Mouse (Mus musculus): ENCODE measurements around the gene Zfp57. TPM values are rescaled to one million over a fixed set of nuclear protein-coding genes. Genes with fewer than 3 reads are reported as not detected.
A peak's percentile ranks its signal among the peaks of the same experiment; 100 is the strongest.
"Not testable (repeated sequence)": the region's sequence is repeated elsewhere in the genome, so short reads cannot be mapped to it uniquely, and the experiment has no call there.

Gene Zfp57
- 10 to 100 TPM; 33.4 to 34.3 TPM for total RNA-seq (2021)
- long read RNA-seq, experiment 1, partial matches to known transcripts: 0 of 3 reads
- long read RNA-seq, experiment 1, other reads (novel, unspliced or antisense): 0 of 3 reads
- long read RNA-seq, experiment 2, partial matches to known transcripts: 0 of 5 reads
- long read RNA-seq, experiment 2, other reads (novel, unspliced or antisense): 4 of 5 reads

DNA sequence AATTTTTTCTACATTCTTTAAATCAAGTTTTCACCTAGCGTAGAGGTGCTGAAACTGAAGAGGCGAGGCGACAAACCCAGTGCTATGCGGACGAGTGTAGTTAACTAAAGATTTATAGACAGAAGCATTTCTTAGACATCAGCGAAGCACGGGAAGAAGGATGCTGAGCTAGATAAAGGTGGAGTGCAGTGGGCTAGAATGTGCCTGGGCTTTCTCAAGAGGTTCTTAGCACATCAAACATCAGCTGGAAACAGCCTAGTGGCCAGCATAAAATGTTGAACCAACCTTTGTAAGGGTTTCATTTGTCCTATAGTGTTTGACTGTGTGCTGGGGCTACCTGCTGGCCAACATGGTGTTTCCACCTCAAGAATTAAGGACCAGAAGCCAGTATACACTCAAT is at the start of gene Zfp57:
Zfp57 (plus strand) TSS at position 301 of the 400 bp plus-strand sequence.
- DNase-seq (ENCODE audit: low spot score in 2 of 2): no peak

DNA sequence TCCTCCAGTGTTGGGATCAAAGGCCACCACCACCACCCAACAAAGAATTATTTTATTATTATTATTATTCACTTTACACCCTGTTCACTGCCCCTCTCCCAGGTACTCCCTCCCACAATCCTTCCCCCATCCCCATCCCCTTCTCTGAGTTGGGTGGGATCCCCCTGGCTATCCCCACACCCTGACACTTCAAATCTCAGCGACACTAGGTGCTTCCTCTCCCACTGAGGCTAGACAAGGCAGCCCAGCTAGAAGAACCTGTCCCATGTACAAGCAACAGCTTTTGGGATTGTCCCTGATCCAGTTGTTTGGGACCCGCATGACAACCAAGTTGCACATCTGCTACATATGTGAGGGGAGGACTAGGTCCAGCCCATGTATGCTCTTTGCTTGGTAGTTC is 48.3 kb upstream of the Zfp57 start:
- no peak for DNase-seq (ENCODE audit: low spot score in 2 of 2)

DNA sequence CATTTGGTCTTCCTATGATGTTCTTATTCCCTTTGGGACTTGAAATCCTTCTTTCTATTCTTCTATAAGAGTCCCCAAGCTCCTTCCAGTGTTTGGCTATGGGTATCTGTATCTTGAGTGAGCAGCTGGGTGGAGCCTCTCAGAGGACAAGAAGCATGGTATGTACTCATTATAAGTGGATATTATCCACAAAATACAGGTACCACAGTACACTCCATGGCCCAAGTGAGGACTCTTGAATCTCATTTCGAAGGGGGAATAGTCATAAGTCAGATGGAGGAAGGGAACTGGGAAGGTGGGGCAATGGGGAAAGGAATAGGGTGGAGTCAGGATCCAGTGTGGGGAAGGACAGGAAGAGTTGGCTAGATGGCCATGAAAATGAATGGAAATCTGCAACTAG is 47.9 kb upstream of the Zfp57 start:
- no peak for DNase-seq (ENCODE audit: low spot score in 2 of 2)

DNA sequence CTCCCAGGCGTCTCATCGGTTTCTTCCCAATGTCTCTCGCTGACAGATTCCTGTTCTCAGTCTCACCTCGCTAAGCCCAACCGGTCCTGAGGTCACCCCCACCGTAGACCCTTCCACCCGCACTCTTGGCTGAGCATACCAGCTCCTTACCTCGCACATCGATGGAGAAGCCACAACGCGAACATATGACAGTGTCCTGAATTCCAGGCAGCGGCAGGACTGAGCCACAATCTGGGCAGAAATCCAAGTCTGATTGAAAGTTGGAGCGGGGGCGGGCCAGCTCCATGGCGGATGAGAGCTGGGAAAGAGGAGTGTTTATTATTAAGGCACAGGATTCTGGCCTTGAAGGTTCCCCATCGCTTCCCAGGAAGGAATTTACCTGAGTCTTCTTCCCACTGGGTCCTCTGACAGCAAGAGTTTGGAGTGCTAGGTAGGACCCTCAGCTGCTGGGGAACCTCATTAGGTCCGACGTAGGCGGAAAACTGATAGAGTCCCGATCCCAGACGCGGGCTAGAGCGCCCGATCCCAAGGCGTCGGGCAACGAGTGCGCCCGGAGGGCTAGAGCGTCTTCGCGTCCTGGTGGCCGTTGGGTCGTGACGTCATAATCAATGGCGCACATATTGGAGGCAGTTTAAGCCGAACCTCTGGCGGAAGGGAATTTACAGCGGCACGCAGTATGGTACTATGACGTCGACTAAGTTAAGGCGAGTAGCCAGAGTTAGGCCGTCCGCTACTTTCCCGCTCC is 42.8 kb upstream of the Zfp57 start, which contains the start of the genes Znrd1 and Znrd1as:
Znrd1 (minus strand) TSS at position 561 of the 745 bp plus-strand sequence.
Znrd1as (plus strand) TSS at position 594 of the 745 bp plus-strand sequence.
- DNase-seq (ENCODE audit: low spot score in 2 of 2): peak; percentile 93 to 96

DNA sequence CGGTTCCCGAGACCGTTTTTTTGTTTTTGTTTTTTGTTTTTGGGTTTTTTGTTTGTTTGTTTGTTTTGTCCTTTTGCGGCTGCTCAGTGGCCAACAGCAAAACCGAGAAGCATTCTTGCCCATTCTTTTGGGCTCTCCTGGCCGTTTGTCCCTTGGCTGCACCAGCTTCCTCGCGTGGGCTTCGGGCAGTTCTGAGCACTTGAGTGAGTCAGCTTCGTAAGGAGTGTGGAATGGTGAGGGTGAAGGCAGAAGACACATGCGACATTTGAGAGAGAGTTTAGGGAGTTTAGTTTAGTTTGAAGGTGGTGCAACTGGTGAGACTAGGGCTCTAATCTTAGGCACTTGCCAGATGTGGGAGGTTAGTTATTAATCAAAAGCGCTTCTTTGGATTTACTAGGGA is 42.1 kb upstream of the Zfp57 start:
- no peak for DNase-seq (ENCODE audit: low spot score in 2 of 2)

DNA sequence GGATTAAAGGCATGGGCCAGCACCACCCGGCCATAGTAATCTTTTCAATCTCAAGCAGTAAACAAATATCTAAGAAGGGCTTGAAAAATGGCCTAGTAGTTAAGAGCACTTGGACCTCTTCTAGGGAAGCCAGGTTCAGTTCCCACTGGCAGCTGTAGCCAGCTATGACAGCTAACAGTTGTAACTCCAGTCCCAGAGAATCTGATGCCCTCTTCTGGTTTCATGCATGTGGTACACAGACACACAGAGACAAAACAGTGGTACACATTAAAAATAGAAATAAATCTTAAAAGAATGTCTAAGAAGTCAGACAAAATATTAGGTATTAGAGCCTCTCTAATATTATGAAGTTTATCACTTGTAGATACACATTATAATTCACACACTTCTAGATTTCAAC is 39.8 kb upstream of the Zfp57 start:
- DNase-seq (ENCODE audit: low spot score in 2 of 2): no peak

DNA sequence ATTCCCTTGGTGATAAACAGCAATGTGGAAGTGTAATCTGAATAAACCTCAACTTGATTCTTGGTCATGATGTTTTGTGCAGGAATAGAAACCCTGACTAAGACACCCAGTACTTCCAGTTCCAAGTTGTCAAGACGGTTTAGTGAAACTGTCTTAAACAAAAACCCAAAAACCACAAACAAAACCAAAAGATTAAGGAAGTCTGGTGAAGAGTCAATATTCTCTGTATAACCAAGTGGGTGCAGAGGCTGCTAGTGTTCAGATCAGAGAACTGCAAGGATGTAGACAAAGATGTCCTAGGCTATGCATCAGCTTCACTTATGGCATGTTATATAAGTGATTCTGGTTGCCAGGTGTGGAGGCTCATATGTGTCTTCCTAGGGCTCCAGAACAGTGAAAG is 34.1 kb upstream of the Zfp57 start:
- no peak for DNase-seq (ENCODE audit: low spot score in 2 of 2)

DNA sequence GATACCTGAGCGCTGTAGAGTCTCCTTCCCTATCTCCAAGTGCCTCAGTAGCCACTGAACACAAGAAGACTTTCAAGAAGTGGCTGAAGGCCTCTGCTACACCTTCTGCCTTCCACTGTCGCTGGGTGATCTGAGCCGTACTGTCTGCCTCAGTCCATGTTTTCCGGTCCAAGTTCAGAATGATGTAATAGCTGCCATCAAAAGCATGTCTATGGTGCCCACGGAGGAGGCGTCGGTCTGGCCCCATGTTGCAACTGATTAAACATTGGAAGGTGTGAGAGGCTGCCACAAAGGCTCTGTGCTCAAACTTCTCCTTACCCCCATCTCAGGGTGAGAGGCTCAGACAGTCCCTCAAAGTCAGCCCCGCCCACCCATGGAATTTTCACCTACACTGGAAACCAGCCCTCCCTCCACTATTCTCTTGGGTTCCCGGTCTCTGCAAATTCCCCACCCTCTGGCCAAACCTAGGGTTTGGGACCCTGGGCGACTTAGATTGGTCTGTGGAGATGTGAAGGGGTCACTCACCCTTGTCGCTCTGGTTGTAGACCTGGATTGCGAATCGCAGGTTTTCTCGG is 30.6 kb upstream of the Zfp57 start:
- DNase-seq (ENCODE audit: low spot score in 2 of 2): no peak

DNA sequence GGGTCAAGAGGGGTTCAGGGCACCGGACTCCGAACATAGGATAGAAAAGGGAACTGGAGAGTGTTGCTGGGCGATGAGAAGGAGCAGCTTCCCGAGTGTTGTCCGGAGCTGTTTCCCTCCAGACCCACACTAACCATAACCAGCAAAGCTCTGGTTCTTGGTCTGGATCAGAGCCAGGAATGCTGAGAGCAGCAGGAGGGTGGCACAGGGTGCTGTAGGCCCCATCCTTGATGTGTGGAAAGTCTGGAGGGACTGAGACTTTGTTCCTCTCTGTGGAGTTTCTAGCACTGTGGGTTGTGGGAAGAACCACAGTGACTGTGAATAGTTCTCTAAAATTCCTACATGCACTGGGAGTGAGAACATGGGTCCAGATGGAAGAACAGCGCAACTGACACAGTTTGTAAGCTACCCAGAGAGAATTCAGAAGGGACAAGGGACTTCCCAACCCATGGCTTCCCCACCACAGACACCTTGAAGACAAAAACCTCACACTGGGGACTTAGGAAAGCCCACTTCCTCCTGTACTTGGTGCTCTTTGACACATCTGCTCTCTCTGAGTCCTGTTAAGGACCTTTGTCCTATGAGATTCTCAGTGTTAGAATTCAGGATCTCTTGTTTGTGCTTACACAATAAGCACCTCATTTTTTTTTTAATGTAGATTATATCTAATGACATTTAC is 29.7 kb upstream of the Zfp57 start:
- no peak for DNase-seq (ENCODE audit: low spot score in 2 of 2)

DNA sequence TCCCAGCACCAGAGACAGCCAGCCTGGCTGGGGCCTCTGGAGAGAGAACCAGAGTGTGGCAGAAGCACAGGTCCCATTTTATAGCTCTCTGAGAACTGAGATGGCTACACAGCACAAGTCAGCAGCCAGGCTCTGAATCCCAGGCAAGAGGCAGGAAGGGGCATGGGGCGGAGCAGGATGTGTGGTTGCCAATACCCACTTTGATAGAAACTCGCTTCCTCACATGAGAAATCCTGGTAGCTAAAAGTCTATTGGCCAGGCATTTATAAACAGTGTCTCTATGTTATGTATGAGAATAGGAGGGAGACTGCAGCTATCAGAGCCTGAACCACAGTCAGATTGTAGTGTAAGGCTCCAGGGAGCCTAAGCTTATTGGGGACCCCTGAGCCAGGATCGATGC is 28.2 kb upstream of the Zfp57 start:
- DNase-seq (ENCODE audit: low spot score in 2 of 2): no peak

DNA sequence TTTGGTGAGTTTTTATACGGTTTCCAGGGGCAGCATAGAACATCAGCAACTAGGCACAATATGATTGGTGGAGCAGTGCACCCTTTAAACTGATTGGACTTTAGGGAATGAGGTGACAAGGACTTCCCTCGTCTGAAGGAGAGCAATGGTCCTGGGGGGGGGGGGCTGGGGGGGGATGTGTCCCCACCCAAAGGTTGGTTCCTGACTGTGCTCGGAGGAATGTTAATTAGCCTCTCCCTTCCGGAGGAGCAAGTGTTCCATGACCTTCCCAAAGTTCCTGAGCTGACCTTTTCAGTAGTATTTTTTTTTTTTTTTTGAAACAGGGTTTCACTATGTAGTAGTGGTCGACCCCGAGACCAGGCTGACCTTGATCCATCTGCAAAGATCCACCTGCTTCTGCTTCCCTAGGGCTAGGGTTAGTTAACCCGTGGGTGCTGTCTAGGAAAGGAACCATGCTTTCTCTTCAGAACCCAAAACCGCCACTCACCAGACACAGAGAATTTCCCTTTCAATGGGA is 27.6 kb upstream of the Zfp57 start:
- DNase-seq (ENCODE audit: low spot score in 2 of 2): no peak

DNA sequence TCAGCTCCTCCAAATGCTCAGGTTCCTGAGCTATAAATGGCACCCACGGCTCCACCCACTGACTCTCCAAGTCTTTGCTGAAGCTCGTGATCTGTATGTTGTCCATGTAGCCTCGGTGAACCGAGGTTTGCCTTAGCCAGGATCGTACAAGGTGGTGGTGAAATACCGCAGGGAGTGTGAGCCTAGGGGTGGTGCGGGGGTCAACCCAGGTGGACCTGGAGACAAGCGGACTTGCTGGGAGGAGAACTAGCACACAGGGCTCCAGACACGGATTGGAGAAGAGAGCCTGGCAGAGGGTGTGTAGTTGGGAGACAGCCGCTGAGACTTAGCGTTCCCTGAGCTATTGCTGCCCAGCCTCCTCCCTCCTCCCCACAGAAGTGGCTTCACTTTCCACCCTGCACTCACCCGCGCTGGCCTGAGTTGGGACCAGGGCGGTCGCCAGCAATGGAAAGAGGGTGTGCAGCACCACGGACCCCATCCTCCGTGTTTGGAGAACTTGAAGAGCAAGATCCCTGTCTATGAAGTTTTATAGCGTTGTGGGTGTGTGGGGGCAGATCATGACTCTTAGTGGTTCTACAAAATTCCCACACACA is 19.6 kb upstream of the Zfp57 start, which contains the start of gene 2410137M14Rik:
2410137M14Rik (minus strand) TSS at position 17 of the 593 bp plus-strand sequence.
- no peak for DNase-seq (ENCODE audit: low spot score in 2 of 2)

DNA sequence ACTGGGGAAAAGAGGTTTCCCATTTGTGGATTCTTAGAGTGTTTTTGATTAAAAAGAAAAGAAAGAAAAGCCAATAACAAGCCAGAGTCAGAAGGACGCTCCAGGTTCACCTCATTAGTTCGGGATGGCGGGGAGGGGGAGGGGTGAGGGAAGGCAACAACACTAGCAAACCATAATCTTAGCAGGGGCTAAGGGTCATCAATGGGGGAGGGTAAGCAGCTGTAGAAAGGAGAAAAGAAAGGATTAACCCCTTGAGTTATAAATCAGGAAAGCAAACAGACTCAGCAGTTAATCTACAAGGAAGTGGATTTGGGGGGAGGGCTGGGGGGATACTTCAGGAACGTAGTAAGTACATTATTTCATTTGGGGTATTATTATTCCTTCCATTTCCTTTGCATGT is 19.1 kb upstream of the Zfp57 start:
- no peak for DNase-seq (ENCODE audit: low spot score in 2 of 2)

DNA sequence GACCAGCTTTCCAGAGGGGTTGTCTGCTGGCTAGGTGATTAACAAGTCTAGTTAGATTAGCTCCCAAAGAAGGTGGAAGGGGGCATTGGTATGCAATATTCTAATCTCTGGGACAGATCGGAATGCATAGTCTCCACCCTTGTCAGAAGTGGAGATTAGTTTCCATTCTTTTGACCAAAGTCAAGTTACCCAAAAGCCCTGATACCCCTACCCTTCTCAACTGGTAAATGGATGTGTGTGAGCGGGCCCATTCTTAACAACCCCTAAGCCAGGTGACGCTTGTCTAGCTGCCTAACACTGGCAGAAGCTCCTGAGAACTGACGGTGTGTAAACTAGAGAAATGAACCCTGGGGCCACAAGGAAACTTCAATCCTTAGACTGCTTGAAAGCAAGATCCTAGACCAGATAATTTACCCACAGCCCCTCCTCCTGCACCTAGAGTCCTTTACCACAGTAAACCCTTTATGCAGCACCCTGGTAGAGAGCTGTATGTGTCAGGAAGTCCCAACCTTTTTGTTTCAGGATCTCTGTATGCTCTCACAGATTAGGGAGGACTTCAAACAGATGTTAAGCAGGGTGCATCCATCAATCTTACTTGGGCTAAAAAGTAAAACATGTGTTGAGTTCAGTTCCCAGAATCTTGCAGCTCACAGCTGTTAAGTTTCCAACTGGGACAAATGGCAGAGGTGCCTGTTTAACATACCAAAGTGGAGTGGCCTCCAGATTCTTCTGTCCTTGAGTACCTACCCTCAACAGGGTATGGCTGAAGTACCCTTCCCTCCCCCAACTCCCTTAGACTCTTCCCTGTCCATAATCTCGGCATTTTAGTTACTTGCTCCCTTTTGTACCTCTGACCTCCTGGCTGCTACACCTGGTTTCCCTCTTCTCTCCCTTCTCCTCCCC is 18.5 kb upstream of the Zfp57 start:
- no peak for DNase-seq (ENCODE audit: low spot score in 2 of 2)

DNA sequence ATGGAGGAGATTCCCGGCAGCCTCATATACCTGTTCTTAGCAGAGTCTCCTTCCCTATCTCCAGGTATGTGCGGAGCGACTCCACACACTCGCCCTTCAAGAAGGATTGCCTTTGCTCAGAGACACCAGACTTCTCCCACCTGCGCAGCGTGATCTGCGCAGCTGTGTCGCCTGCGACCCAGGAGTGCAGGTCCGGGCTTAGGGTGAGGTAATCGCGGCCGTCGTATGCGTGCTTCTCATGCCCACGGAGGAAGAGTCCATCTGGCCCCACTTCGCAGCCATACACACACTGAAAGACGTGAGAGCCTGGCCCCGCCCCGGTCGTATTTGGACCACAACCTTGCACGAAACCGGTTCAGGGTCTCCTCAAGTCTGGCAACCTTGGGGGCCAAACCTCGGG is 12.5 kb upstream of the Zfp57 start:
- DNase-seq (ENCODE audit: low spot score in 2 of 2): no peak

DNA sequence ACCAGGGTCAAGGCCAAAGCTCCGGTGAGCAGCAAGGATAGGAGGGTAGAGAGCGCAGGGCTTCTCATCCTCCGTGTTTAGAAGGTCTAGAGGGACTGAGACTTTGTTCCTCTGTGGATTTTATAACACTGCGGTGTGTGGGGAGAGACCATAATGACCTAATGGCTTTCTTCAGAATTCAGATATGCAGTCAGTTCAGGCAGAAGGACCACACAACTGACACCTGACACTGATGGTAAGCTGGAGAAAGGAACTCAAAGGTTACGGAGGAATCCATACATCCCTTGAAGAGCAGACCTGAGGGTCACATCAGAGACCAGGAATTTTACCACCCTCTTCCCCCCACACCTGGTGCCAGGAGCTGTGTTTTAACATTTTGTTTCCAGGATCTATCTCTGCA is 11.5 kb upstream of the Zfp57 start, which contains the start of gene H2-M5:
H2-M5 (minus strand) TSS at position 101 of the 400 bp plus-strand sequence.
- DNase-seq (ENCODE audit: low spot score in 2 of 2): no peak

DNA sequence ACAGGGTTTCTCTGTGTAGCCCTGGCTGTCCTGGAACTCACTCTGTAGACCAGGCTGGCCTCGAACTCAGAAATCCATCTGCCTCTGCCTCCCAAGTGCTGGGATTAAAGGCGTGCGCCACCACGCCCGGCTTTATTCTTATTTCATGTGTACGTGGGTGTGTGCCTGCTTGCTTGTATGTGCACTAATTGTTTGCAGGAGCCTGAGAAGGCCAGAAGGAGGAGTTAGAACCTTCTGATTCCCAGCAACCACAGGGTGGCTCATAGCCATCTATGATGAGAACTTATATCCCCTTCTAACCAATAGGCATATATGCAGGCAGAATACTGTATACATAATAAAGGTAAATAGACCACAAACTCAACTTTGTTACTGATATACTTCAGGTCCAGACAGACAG is 10.3 kb upstream of the Zfp57 start:
- DNase-seq (ENCODE audit: low spot score in 2 of 2): not testable (repeated sequence)

DNA sequence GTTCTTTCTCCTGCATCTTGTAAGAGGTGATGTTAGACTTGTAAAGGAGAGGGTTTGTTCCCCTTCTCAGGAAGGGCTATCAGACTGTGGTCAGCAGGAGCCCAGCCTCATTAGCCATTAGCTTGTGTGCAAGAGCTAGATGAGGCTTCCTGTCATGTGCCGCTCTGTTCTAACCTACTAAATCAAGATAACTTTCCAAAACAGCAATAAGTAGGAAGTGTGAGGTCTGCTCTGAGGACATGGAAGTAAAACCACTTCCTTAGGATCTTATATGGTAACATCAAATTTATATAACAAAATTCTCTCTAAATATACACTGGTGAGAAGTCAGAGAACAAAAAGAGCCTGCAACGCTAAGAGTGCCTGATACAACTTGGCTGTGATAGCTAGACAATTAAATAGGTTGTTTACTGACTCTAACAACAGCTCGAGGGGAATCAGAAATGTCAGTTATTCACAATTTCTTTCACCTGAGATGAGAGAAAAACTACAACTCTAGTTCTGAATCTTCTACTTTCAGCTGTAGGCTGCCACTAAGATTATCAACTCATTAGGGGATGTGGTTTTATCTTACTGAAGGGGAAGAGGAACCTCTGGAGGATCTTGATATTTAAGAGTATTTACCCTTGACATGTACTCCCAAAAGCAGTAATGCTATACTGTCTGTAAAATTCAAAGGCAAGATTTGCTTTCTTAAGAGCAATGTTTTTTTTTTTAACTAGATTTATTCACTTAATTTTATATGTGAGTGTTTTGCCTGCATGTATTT is 8.4 kb upstream of the Zfp57 start:
- no peak for DNase-seq (ENCODE audit: low spot score in 2 of 2)

DNA sequence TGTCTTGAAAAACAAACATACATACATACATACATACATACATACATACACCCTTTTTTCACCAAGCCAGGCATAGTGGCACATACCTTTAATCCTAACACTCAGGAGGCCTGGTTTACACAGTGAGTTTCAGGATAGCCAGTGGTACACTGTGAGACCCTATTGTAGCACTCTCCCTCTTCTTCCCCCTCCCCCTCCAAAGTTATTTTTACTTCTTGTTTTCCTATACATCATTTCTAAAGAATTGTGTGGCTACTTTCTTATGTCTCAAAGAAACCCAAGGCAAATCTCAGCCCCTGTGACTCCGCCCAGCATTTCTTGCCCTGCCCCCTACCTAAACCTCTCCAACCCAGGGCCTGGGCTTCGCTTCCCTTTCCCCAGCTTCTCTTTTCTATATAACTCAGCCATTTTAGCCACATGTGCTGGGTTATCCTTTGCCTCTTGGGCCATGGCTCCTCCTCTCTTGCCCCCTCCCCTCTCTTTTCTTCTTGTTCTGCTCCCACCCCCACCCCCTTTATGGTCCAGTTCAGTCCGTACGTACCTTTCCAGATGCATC is 7.1 kb upstream of the Zfp57 start:
- no peak for DNase-seq (ENCODE audit: low spot score in 2 of 2)
